Mouse (Mus musculus) limb, embryonic 14.5 days (tissue): ENCODE measurements around the gene Thsd4. TPM values are rescaled to one million over a fixed set of nuclear protein-coding genes. Genes with fewer than 3 reads are reported as not detected.

Experiments
- ATAC-seq: fragments of 200-750 bp; cut with Nextera tagmentation; 2 replicates; pipeline ENCODE4 v1.8.0; 2017; ENCODE audit warnings: low read depth, moderate number of reproducible peaks, moderate TSS enrichment; ENCODE audit not compliant: low FRiP score
- DNase-seq: peaks from one replicate; pipeline ENCODE4 v3.0.0-alpha.2; 2015; ENCODE audit warnings: low spot score
- H3K27ac ChIP-seq: fragments of 300-500 bp; sonication (generic); replicated peaks from 2 replicates; pipeline ENCODE4 v1.5.1; 2014; ENCODE audit warnings: low read depth, mild to moderate bottlenecking, low read length, moderate library complexity, mixed read lengths
- H3K27me3 ChIP-seq: fragments of 300-500 bp; sonication (generic); 2 replicates; pipeline ENCODE4 v1.6.1; 2014; ENCODE audit warnings: low read length, mixed read lengths; ENCODE audit not compliant: control insufficient read depth, insufficient read depth
- H3K36me3 ChIP-seq: fragments of 300-500 bp; sonication (generic); 2 replicates; pipeline ENCODE4 v1.6.1; 2014; ENCODE audit warnings: mild to moderate bottlenecking, low read length, moderate library complexity, mixed read lengths; ENCODE audit not compliant: control insufficient read depth, insufficient read depth
- H3K4me1 ChIP-seq: fragments of 300-500 bp; sonication (generic); 2 replicates; pipeline ENCODE4 v1.6.1; 2014; ENCODE audit warnings: antibody characterized with exemption, low read length, mixed read lengths; ENCODE audit not compliant: control insufficient read depth, insufficient read depth
- H3K4me2 ChIP-seq: fragments of 300-500 bp; sonication (generic); replicated peaks from 2 replicates; pipeline ENCODE4 v1.6.1; 2014; ENCODE audit warnings: low read depth, mild to moderate bottlenecking, low read length, moderate library complexity; ENCODE audit not compliant: severe bottlenecking
- H3K4me3 ChIP-seq: fragments of 300-500 bp; sonication (generic); replicated peaks from 2 replicates; pipeline ENCODE4 v1.5.1; 2014; ENCODE audit warnings: low read length
- H3K9ac ChIP-seq: fragments of 300-500 bp; sonication (generic); 2 replicates; pipeline ENCODE4 v1.6.1; 2014; ENCODE audit warnings: mild to moderate bottlenecking, low read depth, low read length, moderate library complexity; ENCODE audit not compliant: severe bottlenecking
- H3K9me3 ChIP-seq: fragments of 300-500 bp; sonication (generic); 2 replicates; pipeline ENCODE4 v1.6.1; 2016; ENCODE audit warnings: low read length; ENCODE audit not compliant: control insufficient read depth
- POLR2A ChIP-seq: fragments of 200-500 bp; IDR thresholded peaks from 2 replicates; pipeline ENCODE4 v1.8.0; 2012; ENCODE audit warnings: inconsistent platforms, mild to moderate bottlenecking, moderate library complexity, borderline replicate concordance; ENCODE audit not compliant: insufficient read depth, insufficient read length; ENCODE audit errors: extremely low read depth
- WGBS: fragments of 180-500 bp; shearing (Covaris S2); extraction: QIAGEN DNeasy Blood & Tissue Kit; methylation state at CpG from one replicate; pipeline ENCODE4 v1.1.7; 2014; 5-methylcytosine and 5-hydroxymethylcytosine counted together
- polyA plus RNA-seq, 2 experiments: library from polyadenylated mRNA; depleted of rRNA in 1 of 2; stranded (reverse) in 1 of 2; unstranded in 1 of 2; fragments of >200 nt; fragmentation: Nextera tagmentation in 1 of 2; extraction: Ambion mirVana in 1 of 2; gene quantifications; 2 replicates each; pipeline versions ENCODE4 v1.2.1 to v1.2.3; 2012 to 2014

The Thsd4 gene
- polyA plus RNA-seq, 2 experiments: 30.8 to 31.2 TPM

DNA sequence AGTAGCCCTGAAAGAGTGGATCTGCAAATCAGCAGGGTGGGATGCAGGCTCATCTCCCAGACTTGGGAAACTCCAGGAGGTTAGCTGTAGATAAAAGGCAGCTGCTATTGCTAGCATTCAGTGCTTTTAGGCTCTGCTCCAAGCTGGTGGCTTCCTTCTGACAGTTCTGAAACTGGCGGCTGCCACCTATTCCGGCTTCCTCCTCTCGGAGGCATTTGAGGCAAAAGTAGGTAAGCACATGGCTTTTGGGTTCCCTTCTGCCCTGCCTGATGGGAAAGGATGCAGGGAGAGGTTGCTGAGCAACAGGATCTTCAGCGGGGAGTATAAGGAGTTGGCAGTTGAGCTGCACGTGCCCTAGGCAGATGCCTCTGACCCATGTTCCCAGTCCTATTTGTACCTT lies 65.2 kb downstream of the Thsd4 start:
- H3K9ac ChIP-seq: no peak overlapping the region
- 72% methylated on average over 5 of the region's 5 CpGs for WGBS
- ATAC-seq (no peak), DNase-seq (no peak)
- H3K4me3 ChIP-seq: no peak overlapping the region
- no peaks in the 10 kb centered on the region for H3K36me3 ChIP-seq
- no peaks in the 10 kb centered on the region for H3K27me3 ChIP-seq
- H3K4me2 ChIP-seq: no peak overlapping the region
- no peak for TF ChIP-seq POLR2A
- no peaks in the 10 kb centered on the region for H3K9me3 ChIP-seq
- peaks cover 19% of the 10 kb centered on the region for H3K4me1 ChIP-seq
- H3K27ac ChIP-seq: no peak overlapping the region

- Histone ChIP-seq H3K9ac (no peak overlapping the region), H3K9me3 (no peaks in the 10 kb centered on the region), H3K4me3 (no peak overlapping the region), H3K4me1 (peaks cover 19% of the 10 kb centered on the region), H3K4me2 (no peak overlapping the region), H3K36me3 (no peaks in the 10 kb centered on the region), H3K27me3 (no peaks in the 10 kb centered on the region), H3K27ac (peak overlapping the region; percentile 43)
- peak; percentile 60 for DNase-seq
- 53% methylated on average over 13 of the region's 13 CpGs for WGBS
- peak; percentile 44; the same call in 1 of the 2 replicates for ATAC-seq
- TF ChIP-seq POLR2A: no peak
Measured at GRCm38 (mm10) chr9:60454406-60455076, 67.3 kb downstream of the Thsd4 start.

DNA sequence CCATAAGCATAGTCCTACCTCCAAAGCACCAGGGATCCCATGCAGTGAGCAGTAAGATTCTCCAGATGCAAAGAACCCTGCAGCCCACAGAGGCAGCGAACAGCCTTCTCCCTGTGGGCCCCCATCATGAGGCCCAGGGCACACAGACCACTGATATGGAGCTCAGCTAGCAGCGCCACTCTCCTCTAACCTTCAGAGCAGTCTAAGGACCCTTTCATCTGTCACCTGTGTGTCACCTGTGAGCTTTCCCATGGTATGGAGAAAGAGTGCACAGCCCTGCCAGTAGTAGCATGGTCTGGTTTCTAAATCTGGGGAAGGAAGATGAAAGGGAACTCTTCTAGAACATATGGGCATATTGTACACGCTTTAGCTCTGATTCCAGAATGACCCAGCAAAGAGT lies 72.3 kb downstream of the Thsd4 start:
- Histone ChIP-seq H3K36me3 (no peaks in the 10 kb centered on the region), H3K27me3 (no peaks in the 10 kb centered on the region), H3K27ac (no peak overlapping the region), H3K4me1 (peaks cover 18% of the 10 kb centered on the region), H3K4me3 (no peak overlapping the region), H3K4me2 (no peak overlapping the region), H3K9ac (no peak overlapping the region), H3K9me3 (no peaks in the 10 kb centered on the region)
- no peak for TF ChIP-seq POLR2A
- WGBS: 79% methylated on average over 3 of the region's 3 CpGs
- DNase-seq (no peak), ATAC-seq (no peak)

DNA sequence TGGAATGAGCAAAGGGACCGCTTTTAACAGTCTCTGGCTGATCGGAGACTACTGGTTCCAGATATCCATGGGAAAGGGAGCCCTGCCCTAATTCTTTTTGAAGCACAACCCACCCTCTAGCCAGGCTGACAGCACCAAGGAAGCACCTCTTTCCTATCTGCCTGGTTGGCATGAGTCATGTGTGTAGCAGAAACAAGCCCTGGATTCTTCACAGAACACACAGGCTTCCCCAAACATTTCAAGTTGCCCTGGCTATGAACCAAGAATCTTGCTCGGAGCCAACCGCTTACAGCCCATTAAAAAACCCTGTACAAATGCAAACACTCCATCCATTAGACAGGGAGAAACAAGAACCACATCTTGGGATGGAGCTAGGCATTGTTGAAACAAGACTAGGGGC lies 76.0 kb downstream of the Thsd4 start:
- 44% methylated on average over 4 of the region's 4 CpGs for WGBS
- no peak overlapping the region for H3K4me2 ChIP-seq
- DNase-seq (peak; percentile 49), ATAC-seq (no peak; the same call in 1 of the 2 replicates)
- H3K27ac ChIP-seq: peak overlapping the region; percentile 6; the same call in 1 of the 2 replicates
- peaks cover 16% of the 10 kb centered on the region for H3K4me1 ChIP-seq
- H3K9ac ChIP-seq: no peak overlapping the region
- H3K27me3 ChIP-seq: no peaks in the 10 kb centered on the region
- H3K36me3 ChIP-seq: no peaks in the 10 kb centered on the region
- H3K9me3 ChIP-seq: no peaks in the 10 kb centered on the region
- TF ChIP-seq POLR2A: no peak
- H3K4me3 ChIP-seq: no peak overlapping the region

- Histone ChIP-seq H3K36me3 (no peaks in the 10 kb centered on the region), H3K4me3 (no peak overlapping the region), H3K9me3 (no peaks in the 10 kb centered on the region), H3K9ac (no peak overlapping the region), H3K4me1 (peaks cover 15% of the 10 kb centered on the region), H3K27me3 (no peaks in the 10 kb centered on the region), H3K4me2 (no peak overlapping the region), H3K27ac (no peak overlapping the region)
- WGBS: 63% methylated on average over 10 of the region's 10 CpGs
- no peak for TF ChIP-seq POLR2A
- no peak for ATAC-seq
- no peak for DNase-seq
Measured at GRCm38 (mm10) chr9:60441274-60441902, 80.5 kb downstream of the Thsd4 start.
